21 mouse cellular contexts compared by ENCODE assay signal in the genomic region with DNA sequence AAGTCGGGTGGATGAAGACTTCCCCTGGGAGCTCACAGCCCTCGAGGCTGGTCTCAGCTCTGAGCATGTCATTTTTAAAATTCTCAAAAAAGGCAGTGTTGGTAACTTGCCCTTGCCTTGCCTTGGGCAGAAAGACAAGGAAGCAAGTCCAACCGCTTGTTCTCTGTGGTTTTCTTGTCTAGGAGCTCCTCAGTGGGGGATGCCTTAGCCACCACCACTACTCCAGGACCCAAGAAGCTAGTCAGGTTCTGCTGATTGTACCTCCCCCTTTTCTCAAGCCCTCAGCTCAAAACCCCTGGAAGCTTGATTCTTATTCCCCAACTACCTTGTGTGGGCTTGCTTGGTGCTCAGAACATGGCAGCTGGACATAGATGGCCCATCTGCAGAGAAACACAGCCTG.
"Had no signal": no experiment of that assay in that cellular context is flagged by ENCODE, and none has a peak within 500 bp of the region (broad histone marks: within the 10 kb centered on the region; RNA-seq: fewer than 3 reads in every experiment).

No protein-coding gene starts in this region.

- H3K9ac ChIP-seq: kidney, embryonic 15.5 days; limb, embryonic 12.5 days; limb, embryonic 15.5 days; liver, embryonic 14.5 days; liver, postnatal 0 days; lung, embryonic 14.5 days; midbrain, embryonic 13.5 days had no signal

- H3K4me3 ChIP-seq: kidney, embryonic 15.5 days; limb, embryonic 12.5 days; limb, embryonic 15.5 days; megakaryocyte, embryonic 14.5 days; midbrain, embryonic 10.5 days; midbrain, embryonic 13.5 days; myocyte had no signal

- ATAC-seq: liver, postnatal 0 days; lung, postnatal 0 days; midbrain, embryonic 13.5 days; midbrain, embryonic 16.5 days had no signal

- H3K4me2 ChIP-seq: kidney, embryonic 15.5 days; limb, embryonic 12.5 days; limb, embryonic 15.5 days; liver, embryonic 11.5 days; lung, embryonic 14.5 days; midbrain, embryonic 13.5 days had no signal

- H3K27me3 ChIP-seq: kidney, embryonic 15.5 days; midbrain, embryonic 13.5 days had no signal

- H3K36me3 ChIP-seq: kidney, embryonic 15.5 days; limb, embryonic 12.5 days; limb, embryonic 15.5 days; midbrain, embryonic 10.5 days; midbrain, embryonic 13.5 days had no signal

- DNase-seq: kidney, postnatal 10 days; kidney, postnatal 36 days; left cerebral cortex, postnatal 4 days; liver, postnatal 0 days; lung, embryonic 14.5 days; thymus, adult 2 months; thymus, postnatal 14 days; thymus, postnatal 4 days had no signal

- H3K27ac ChIP-seq: kidney, embryonic 15.5 days; limb, embryonic 12.5 days; limb, embryonic 15.5 days; liver, embryonic 14.5 days; macrophage; midbrain, embryonic 10.5 days; midbrain, embryonic 13.5 days; stomach, postnatal 0 days had no signal

- H3K4me1 ChIP-seq: megakaryocyte, embryonic 14.5 days had no signal

- H3K9me3 ChIP-seq: kidney, embryonic 15.5 days; limb, embryonic 12.5 days; limb, embryonic 15.5 days; megakaryocyte, embryonic 14.5 days; midbrain, embryonic 10.5 days; midbrain, embryonic 13.5 days had no signal
